9 mouse cellular contexts compared by ENCODE assay signal in the genomic region with DNA sequence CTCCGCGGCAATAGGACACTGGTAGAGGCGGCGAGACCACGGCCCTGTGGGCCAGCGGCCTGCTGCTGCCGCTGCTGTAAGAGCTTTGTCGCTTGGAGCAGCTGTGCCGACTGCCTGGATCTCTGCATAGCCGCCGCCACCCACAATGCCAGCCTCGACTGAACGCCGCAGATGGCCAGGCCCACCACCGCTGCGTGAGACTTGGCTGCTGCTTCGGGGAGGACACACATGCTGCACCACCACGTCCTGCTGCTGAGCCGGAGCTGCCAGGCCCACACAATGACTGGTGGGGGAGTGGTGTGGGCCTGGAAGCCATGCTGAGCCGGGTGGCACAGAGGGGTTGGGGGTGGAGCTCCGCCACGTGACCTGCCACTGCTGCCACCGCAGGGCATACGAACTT. TPM values are rescaled to one million over a fixed set of nuclear protein-coding genes. Genes with fewer than 3 reads are reported as not detected.
DNase-seq lines count a peak whose midpoint lies in the region; ATAC-seq and TF ChIP-seq lines count a peak whose summit lies in the region.
"Had no signal": no experiment of that assay in that cellular context is flagged by ENCODE, and none has a peak within 500 bp of the region (broad histone marks: within the 10 kb centered on the region; RNA-seq: fewer than 3 reads in every experiment).

No protein-coding gene starts in this region.

- 0 out of 2 replicates have a peak, but pooled peaks have one; percentile 47 for ATAC-seq in heart, embryonic 14.5 days (ENCODE audit: insufficient number of reproducible peaks, insufficient read depth, low FRiP score, low read depth)
- peak; percentile 89 for ATAC-seq in hindbrain, postnatal 0 days
- peak; percentile 75 for ATAC-seq in neural tube, embryonic 14.5 days (ENCODE audit: low read depth)

- H3K36me3 ChIP-seq in heart, embryonic 14.5 days (ENCODE audit: control insufficient read depth, insufficient read depth, low read length) = no peaks in the 10 kb centered on the region
- H3K36me3 ChIP-seq in hindbrain, postnatal 0 days (ENCODE audit: insufficient read depth, low read length) = no peaks in the 10 kb centered on the region
- no peaks in the 10 kb centered on the region for H3K36me3 ChIP-seq in neural tube, embryonic 14.5 days (ENCODE audit: control insufficient read depth, insufficient read depth, low read length)

- H3K4me2 ChIP-seq in heart, embryonic 14.5 days (ENCODE audit: low read length) = peak overlapping the region; percentile 11; the same call in 1 of the 2 replicates
- H3K4me2 ChIP-seq in hindbrain, postnatal 0 days (ENCODE audit: low read depth, low read length) = peak overlapping the region; percentile 21; the same call in 1 of the 2 replicates
- H3K4me2 ChIP-seq in neural tube, embryonic 14.5 days (ENCODE audit: low read depth, low read length) = no peak overlapping the region

- no peaks in the 10 kb centered on the region for H3K9me3 ChIP-seq in heart, embryonic 14.5 days (ENCODE audit: control insufficient read depth, low read length)
- no peaks in the 10 kb centered on the region for H3K9me3 ChIP-seq in hindbrain, postnatal 0 days (ENCODE audit: low read length)
- H3K9me3 ChIP-seq in neural tube, embryonic 14.5 days (ENCODE audit: control insufficient read depth, low read length) = no peaks in the 10 kb centered on the region

- H3K9ac ChIP-seq in heart, embryonic 14.5 days (ENCODE audit: low read length) = no peak overlapping the region
- no peak overlapping the region for H3K9ac ChIP-seq in hindbrain, postnatal 0 days (replicated peaks; ENCODE audit: low read length)
- no peak overlapping the region for H3K9ac ChIP-seq in neural tube, embryonic 14.5 days (replicated peaks; ENCODE audit: low read depth, low read length)

- no peak for TF ChIP-seq CTCF in hindbrain, postnatal 0 days (IDR thresholded peaks at IDR 0.05; ENCODE audit: low read depth)

- no peak overlapping the region for H3K27ac ChIP-seq in heart, embryonic 14.5 days (replicated peaks in 1 of 2; ENCODE audit: control insufficient read depth in 1 of 2, insufficient read depth in 1 of 2, low read depth in 2 of 2, low read length in 2 of 2)
- no peak overlapping the region for H3K27ac ChIP-seq in hindbrain, postnatal 0 days
- no peak overlapping the region for H3K27ac ChIP-seq in neural tube, embryonic 14.5 days (ENCODE audit: low read depth, low read length)

- no peak overlapping the region for H3K4me3 ChIP-seq in heart, embryonic 14.5 days (ENCODE audit: control insufficient read depth in 1 of 2, insufficient read depth in 1 of 2, low read depth in 1 of 2, low read length in 2 of 2)
- no peak overlapping the region for H3K4me3 ChIP-seq in hindbrain, postnatal 0 days (ENCODE audit: low read length)
- H3K4me3 ChIP-seq in neural tube, embryonic 14.5 days (ENCODE audit: low read depth, low read length) = no peak overlapping the region

- WGBS in heart, embryonic 14.5 days = 60% methylated on average over 24 of the region's 24 CpGs
- 60% methylated on average over 24 of the region's 24 CpGs for WGBS in hindbrain, postnatal 0 days
- WGBS in neural tube, embryonic 14.5 days = 67% methylated on average over 24 of the region's 24 CpGs

- no peaks in the 10 kb centered on the region for H3K4me1 ChIP-seq in heart, embryonic 14.5 days (ENCODE audit: control insufficient read depth in 2 of 2, insufficient read depth in 2 of 2, low read length in 2 of 2)
- no peaks in the 10 kb centered on the region for H3K4me1 ChIP-seq in hindbrain, postnatal 0 days (ENCODE audit: insufficient read depth, low read length)
- H3K4me1 ChIP-seq in neural tube, embryonic 14.5 days (ENCODE audit: control insufficient read depth, insufficient read depth, low read length) = no peaks in the 10 kb centered on the region

- DNase-seq in heart, adult 9 months (ENCODE audit: low spot score in 2 of 2) = no peak
- peak; percentile 8 for DNase-seq in cerebellum, adult 8-10 months
- peak; percentile 39 for DNase-seq in hindbrain, postnatal 0 days (ENCODE audit: low spot score)
- no peak for DNase-seq in kidney, postnatal 14 days
- DNase-seq in kidney, postnatal 25 days = no peak
- DNase-seq in kidney, adult 8-10 months = no peak

- H3K27me3 ChIP-seq in heart, embryonic 14.5 days (ENCODE audit: control insufficient read depth, insufficient read depth, low read length) = no peaks in the 10 kb centered on the region
- H3K27me3 ChIP-seq in hindbrain, postnatal 0 days (ENCODE audit: insufficient read depth, low read length) = no peaks in the 10 kb centered on the region
- no peaks in the 10 kb centered on the region for H3K27me3 ChIP-seq in neural tube, embryonic 14.5 days (ENCODE audit: control insufficient read depth, insufficient read depth, low read length)

RNA-seq across cellular contexts. Expression of gene Olfr24, which starts 15.7 kb away (rescaled TPM):
- not detected in 2 replicates for polyA plus RNA-seq in heart, embryonic 14.5 days (2014; fragmentation: Nextera tagmentation; extraction: Ambion mirVana)
- total RNA-seq in hindbrain, postnatal 0 days (2014; rRNA removed) = not detected in 2 replicates
- not detected in 2 replicates for polyA plus RNA-seq in hindbrain, postnatal 0 days (2015; fragmentation: Nextera tagmentation; extraction: Ambion mirVana)
- polyA plus RNA-seq in neural tube, embryonic 14.5 days (2014; fragmentation: Nextera tagmentation; extraction: Ambion mirVana) = not detected in 2 replicates
- polyA plus RNA-seq: gonadal fat pad, adult 2 months had no signal

RNA-seq across cellular contexts. Expression of gene Olfr828, which starts 39.9 kb away (rescaled TPM):
- polyA plus RNA-seq in heart, embryonic 14.5 days (2014; fragmentation: Nextera tagmentation; extraction: Ambion mirVana) = not detected in 2 replicates
- not detected in 2 replicates for total RNA-seq in hindbrain, postnatal 0 days (2014; rRNA removed)
- polyA plus RNA-seq in hindbrain, postnatal 0 days (2015; fragmentation: Nextera tagmentation; extraction: Ambion mirVana) = not detected in 2 replicates
- not detected in 2 replicates for polyA plus RNA-seq in neural tube, embryonic 14.5 days (2014; fragmentation: Nextera tagmentation; extraction: Ambion mirVana)
- polyA plus RNA-seq: gonadal fat pad, adult 2 months had no signal

Comparison
In these comparisons a context has a peak if more than half of its experiments do, and no peak if none do; other contexts are left out.
1. DNase-seq: peak in cerebellum, adult 8-10 months (single experiment) and hindbrain, postnatal 0 days (single experiment); none in heart, adult 9 months (0 of 2), kidney, postnatal 14 days (single experiment), kidney, postnatal 25 days (0 of 2) and kidney, adult 8-10 months (0 of 2).
2. Peak in every context shown above with its lines, with median percentiles within 50 percentile points of each other: ATAC-seq.